Mouse (Mus musculus) spleen, adult 2 months (tissue): ENCODE results near the gene Pex7.

Experiments used
- CTCF ChIP-seq: fragments of 200-500 bp; IDR thresholded peaks from 2 replicates; pipeline ENCODE4 v1.5.1; 2011; ENCODE audit warnings: mild to moderate bottlenecking, inconsistent platforms; ENCODE audit not compliant: insufficient read depth, insufficient read length, insufficient replicate concordance; ENCODE audit errors: extremely low read depth
- POLR2A ChIP-seq: fragments of 200-500 bp; IDR thresholded peaks from 2 replicates; pipeline ENCODE4 v1.6.1; 2011; ENCODE audit warnings: low read depth, low read length, inconsistent platforms

DNA sequence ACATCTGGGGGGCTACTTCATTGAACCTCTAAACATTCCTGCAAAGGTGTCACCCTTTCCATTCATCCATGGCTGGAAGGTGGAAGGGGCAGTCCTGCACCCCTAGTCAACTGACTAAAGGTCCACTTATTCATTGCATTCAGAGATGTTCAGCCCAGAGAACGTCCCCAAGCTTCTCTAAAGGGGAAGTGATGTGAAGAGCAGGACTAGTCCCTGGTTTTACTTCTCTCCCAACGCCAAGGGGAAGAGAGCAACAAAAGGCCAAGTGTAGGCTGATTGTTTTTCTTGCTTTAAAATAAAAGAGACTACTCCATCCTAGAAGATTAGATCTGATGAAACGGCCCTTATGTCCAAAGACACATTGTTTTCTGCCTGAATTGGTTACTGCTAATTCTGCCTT is 27.1 kb downstream of the Pex7 start:
- TF ChIP-seq CTCF (no peak), POLR2A (no peak)
